Mouse (Mus musculus) kidney, postnatal 0 days (tissue): ENCODE data around the gene Ncbp3. TPM values are rescaled to one million over a fixed set of nuclear protein-coding genes. Genes with fewer than 3 reads are reported as not detected.

Experiments
- ATAC-seq: fragments of 200-750 bp; cut with Nextera tagmentation; replicated peaks from 2 replicates; pipeline ENCODE4 v1.8.0; 2017; ENCODE audit warnings: low read depth, moderate number of reproducible peaks, moderate TSS enrichment, moderate library complexity; ENCODE audit not compliant: low FRiP score
- DNase-seq: peaks from one replicate; pipeline ENCODE4 v3.0.0-alpha.2; 2016; ENCODE audit warnings: low spot score
- H3K27ac ChIP-seq: fragments of 300-500 bp; sonication (generic); 2 replicates; pipeline ENCODE4 v1.5.1; 2014; ENCODE audit warnings: mild to moderate bottlenecking
- H3K27me3 ChIP-seq: fragments of 300-500 bp; sonication (generic); 2 replicates; pipeline ENCODE4 v1.6.1; 2014; ENCODE audit warnings: low read length, mixed read lengths; ENCODE audit not compliant: insufficient read depth
- H3K36me3 ChIP-seq: fragments of 300-500 bp; sonication (generic); 2 replicates; pipeline ENCODE4 v1.6.1; 2014; ENCODE audit warnings: low read length, mixed read lengths; ENCODE audit not compliant: insufficient read depth
- H3K4me1 ChIP-seq: fragments of 300-500 bp; sonication (generic); replicated peaks from 2 replicates; pipeline ENCODE4 v1.6.1; 2014; ENCODE audit warnings: antibody characterized with exemption, low read length, mixed read lengths; ENCODE audit not compliant: insufficient read depth
- H3K4me2 ChIP-seq: fragments of 300-500 bp; sonication (generic); 2 replicates; pipeline ENCODE4 v1.6.1; 2014; ENCODE audit warnings: mild to moderate bottlenecking, low read length, moderate library complexity, mixed read lengths
- H3K4me3 ChIP-seq: fragments of 300-500 bp; sonication (generic); replicated peaks from 2 replicates; pipeline ENCODE4 v1.5.1; 2014; ENCODE audit warnings: low read depth, low read length
- H3K9ac ChIP-seq: fragments of 300-500 bp; sonication (generic); 2 replicates; pipeline ENCODE4 v1.6.1; 2014; ENCODE audit warnings: low read depth, low read length
- H3K9me3 ChIP-seq: fragments of 300-500 bp; sonication (generic); replicated peaks from 2 replicates; pipeline ENCODE4 v1.6.1; 2016; ENCODE audit warnings: low read length, inconsistent platforms, mixed read lengths
- CTCF ChIP-seq: IDR thresholded peaks from 2 replicates; pipeline ENCODE4 v1.5.1; 2016; ENCODE audit warnings: antibody characterized with exemption, low read depth, mild to moderate bottlenecking, moderate library complexity
- WGBS: fragments of 180-500 bp; shearing (Covaris S2); extraction: QIAGEN DNeasy Blood & Tissue Kit; methylation state at CpG from one replicate; pipeline ENCODE4 v1.1.7; 2014; 5-methylcytosine and 5-hydroxymethylcytosine counted together
- polyA plus RNA-seq: library from polyadenylated mRNA; unstranded; fragments of >200 nt; fragmentation: Nextera tagmentation; extraction: Ambion mirVana; gene quantifications from 2 replicates; pipeline ENCODE4 v1.2.1, GENCODE M21; 2015

Ncbp3 gene
- polyA plus RNA-seq, 1 experiment from 2014 or later, result 6.2 TPM

- Histone ChIP-seq H3K9me3 (no peaks in the 10 kb centered on the region), H3K4me3 (no peak overlapping the region), H3K4me1 (peaks cover 13% of the 10 kb centered on the region; the same call in 1 of the 2 replicates), H3K27ac (no peak overlapping the region), H3K27me3 (no peaks in the 10 kb centered on the region), H3K36me3 (no peaks in the 10 kb centered on the region), H3K4me2 (0 out of 2 replicates have a peak overlapping the region, but pooled peaks have one; percentile 5), H3K9ac (no peak overlapping the region)
- DNase-seq, result peak; percentile 79
- ATAC-seq, result peak; percentile 50
- no peak for TF ChIP-seq CTCF
- 42% methylated on average over 7 of the region's 7 CpGs for WGBS
These were observed 23.2 kb upstream of the Ncbp3 start for GRCm38 (mm10) chr11:73024236-73024904.

GRCm38 (mm10) chr11:73026961-73027360 lies 20.6 kb upstream of the Ncbp3 start:
- Histone ChIP-seq H3K9ac (no peak overlapping the region), H3K27me3 (no peaks in the 10 kb centered on the region), H3K4me3 (no peak overlapping the region), H3K36me3 (no peaks in the 10 kb centered on the region), H3K4me1 (peaks cover 8% of the 10 kb centered on the region; the same call in 1 of the 2 replicates), H3K27ac (no peak overlapping the region), H3K4me2 (no peak overlapping the region), H3K9me3 (no peaks in the 10 kb centered on the region)
- no peak for ATAC-seq
- no peak for TF ChIP-seq CTCF
- DNase-seq, result no peak
- WGBS, result 65% methylated on average over 8 of the region's 8 CpGs

GRCm38 (mm10) chr11:73030821-73031498 lies 16.6 kb upstream of the Ncbp3 start:
- Histone ChIP-seq H3K9me3 (no peaks in the 10 kb centered on the region), H3K4me3 (0 out of 2 replicates have a peak overlapping the region, but pooled peaks have one; percentile 9), H3K9ac (0 out of 2 replicates have a peak overlapping the region, but pooled peaks have one; percentile 20), H3K27me3 (no peaks in the 10 kb centered on the region), H3K27ac (no peak overlapping the region), H3K4me1 (no peaks in the 10 kb centered on the region), H3K36me3 (no peaks in the 10 kb centered on the region), H3K4me2 (peak overlapping the region; percentile 55)
- peak; percentile 28; the same call in 1 of the 2 replicates for TF ChIP-seq CTCF
- WGBS, result 20% methylated on average over 20 of the region's 20 CpGs
- peak; percentile 86 for ATAC-seq
- peak; percentile 98 for DNase-seq

- no peak for ATAC-seq
- 67% methylated on average over 5 of the region's 5 CpGs for WGBS
- no peak for TF ChIP-seq CTCF
- H3K27me3 ChIP-seq, result no peaks in the 10 kb centered on the region
- no peaks in the 10 kb centered on the region for H3K36me3 ChIP-seq
- H3K4me2 ChIP-seq, result peak overlapping the region; percentile 55; the same call in 1 of the 2 replicates
- H3K27ac ChIP-seq, result no peak overlapping the region
- 0 out of 2 replicates have a peak overlapping the region, but pooled peaks have one; percentile 20 for H3K9ac ChIP-seq
- no peak overlapping the region for H3K4me3 ChIP-seq
- no peak for DNase-seq
- no peaks in the 10 kb centered on the region for H3K4me1 ChIP-seq
- H3K9me3 ChIP-seq, result no peaks in the 10 kb centered on the region
These were observed 16.0 kb upstream of the Ncbp3 start for GRCm38 (mm10) chr11:73031536-73031935.

- H3K4me1 ChIP-seq, result no peaks in the 10 kb centered on the region
- H3K9me3 ChIP-seq, result no peaks in the 10 kb centered on the region
- H3K36me3 ChIP-seq, result no peaks in the 10 kb centered on the region
- H3K27ac ChIP-seq, result no peak overlapping the region
- ATAC-seq, result no peak
- no peak overlapping the region for H3K4me3 ChIP-seq
- no peak for TF ChIP-seq CTCF
- no peak overlapping the region for H3K4me2 ChIP-seq
- WGBS, result 79% methylated on average over 7 of the region's 7 CpGs
- no peak for DNase-seq
- no peaks in the 10 kb centered on the region for H3K27me3 ChIP-seq
- no peak overlapping the region for H3K9ac ChIP-seq
These were observed 11.5 kb upstream of the Ncbp3 start for GRCm38 (mm10) chr11:73036077-73036476.

DNA sequence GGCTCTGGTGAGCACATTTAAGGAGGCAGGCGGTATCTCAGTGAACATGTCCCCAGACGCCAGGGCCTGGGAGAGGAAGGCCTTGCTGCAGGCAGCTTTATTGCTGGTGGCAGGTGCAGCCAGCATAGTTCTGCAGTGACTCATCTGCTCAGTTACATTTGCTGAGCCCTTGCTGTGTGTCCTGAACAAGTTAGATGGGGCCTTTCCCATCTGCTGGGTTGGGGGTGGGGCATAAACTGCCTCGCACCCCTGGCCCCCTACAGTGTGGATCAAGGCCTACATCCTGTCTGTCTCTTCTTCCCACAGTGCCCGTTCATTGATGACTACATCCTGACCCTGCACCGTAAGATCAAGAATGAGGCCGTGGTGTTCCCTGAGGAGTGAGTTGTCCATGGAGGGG lies 10.7 kb upstream of the Ncbp3 start:
- H3K4me2 ChIP-seq, result no peak overlapping the region
- H3K27me3 ChIP-seq, result no peaks in the 10 kb centered on the region
- H3K27ac ChIP-seq, result no peak overlapping the region
- DNase-seq, result no peak
- no peaks in the 10 kb centered on the region for H3K9me3 ChIP-seq
- WGBS, result 49% methylated on average over 6 of the region's 6 CpGs
- H3K4me1 ChIP-seq, result no peaks in the 10 kb centered on the region
- no peak for TF ChIP-seq CTCF
- no peak overlapping the region for H3K9ac ChIP-seq
- ATAC-seq, result peak; percentile 38; the same call in 1 of the 2 replicates
- no peaks in the 10 kb centered on the region for H3K36me3 ChIP-seq
- H3K4me3 ChIP-seq, result no peak overlapping the region
